Mouse (Mus musculus): ENCODE measurements at regions not wholly inside any gene's neighbourhood (a gene's known extent, or its start where the extent isn't known, plus 50 kb on each side); places are given as distances from the start of the nearest gene placed in this dataset.
A peak's percentile ranks its signal among the peaks of the same experiment; 100 is the strongest.

DNA sequence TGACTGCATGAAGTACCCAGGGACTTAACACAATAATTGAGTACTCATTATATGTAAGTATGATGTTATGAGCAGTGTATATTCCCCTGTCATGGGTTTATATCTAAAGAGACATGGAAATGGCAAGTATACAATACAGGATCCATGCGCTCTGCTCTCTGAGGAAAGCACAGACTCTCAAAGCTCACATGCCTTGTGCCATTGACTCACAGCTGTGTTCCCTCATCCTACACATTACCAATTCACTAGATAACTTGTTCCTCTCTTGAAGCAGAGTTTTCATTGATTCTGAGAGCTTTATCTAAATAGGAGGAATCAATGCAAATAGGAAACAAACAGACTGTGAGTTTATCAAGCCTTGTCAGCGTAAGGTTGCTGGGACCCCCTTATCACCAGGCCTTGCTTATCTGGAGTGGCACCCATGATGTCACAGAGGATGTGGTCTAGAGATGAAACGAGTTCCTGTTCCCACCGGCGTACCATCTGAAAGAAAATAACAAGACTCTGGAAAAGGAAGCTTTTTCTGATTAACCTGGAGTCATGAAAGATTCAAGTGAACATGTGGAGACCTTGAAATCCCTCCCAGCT lies 138.4 kb upstream of the Hapln1 start:
- no peaks in the 10 kb centered on the region for H3K4me1 ChIP-seq (replicated peaks; ENCODE audit: control insufficient read depth, insufficient read depth, low read length)
- no peaks in the 10 kb centered on the region for H3K9me3 ChIP-seq (ENCODE audit: control insufficient read depth, low read length)
- H3K36me3 ChIP-seq (ENCODE audit: control insufficient read depth, insufficient read depth, low read length): no peaks in the 10 kb centered on the region
- ATAC-seq (replicated peaks; ENCODE audit: low FRiP score): peak; percentile 82
- H3K27me3 ChIP-seq (replicated peaks; ENCODE audit: control insufficient read depth, insufficient read depth, low read length): no peaks in the 10 kb centered on the region
- WGBS: 18% methylated on average over 5 of the region's 5 CpGs
- no peak overlapping the region for H3K4me3 ChIP-seq (ENCODE audit: low read depth, low read length)
- no peak for DNase-seq (ENCODE audit: low spot score)
- no peak overlapping the region for H3K9ac ChIP-seq (ENCODE audit: low read depth, low read length)
- H3K4me2 ChIP-seq: no peak overlapping the region
- H3K27ac ChIP-seq (ENCODE audit: low read depth, low read length): no peak overlapping the region

DNA sequence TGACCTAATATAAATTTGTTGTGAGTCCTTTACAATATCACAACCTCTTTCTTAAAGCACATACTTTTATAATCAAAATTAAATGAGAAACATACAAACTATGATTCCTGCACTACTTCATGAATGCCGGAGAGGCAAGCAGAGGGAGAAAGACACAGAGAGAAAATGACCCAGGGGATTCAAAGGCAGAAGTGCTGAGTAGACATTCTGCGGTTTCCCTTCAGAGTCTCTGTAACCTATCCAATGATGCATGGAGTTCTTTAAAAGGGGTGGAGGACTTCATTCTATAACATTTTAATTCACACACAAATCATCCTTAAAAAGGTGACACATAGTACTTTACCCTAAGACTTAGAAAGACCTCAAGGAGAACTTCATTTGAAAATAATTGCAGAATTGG lies 129.1 kb upstream of the Hapln1 start:
- Histone ChIP-seq H3K4me2 (no peak overlapping the region), H3K27ac (ENCODE audit: low read depth, low read length) (no peak overlapping the region), H3K9me3 (ENCODE audit: control insufficient read depth, low read length) (no peaks in the 10 kb centered on the region), H3K4me3 (ENCODE audit: low read depth, low read length) (no peak overlapping the region), H3K4me1 (replicated peaks; ENCODE audit: control insufficient read depth, insufficient read depth, low read length) (no peaks in the 10 kb centered on the region), H3K9ac (ENCODE audit: low read depth, low read length) (no peak overlapping the region), H3K36me3 (ENCODE audit: control insufficient read depth, insufficient read depth, low read length) (no peaks in the 10 kb centered on the region), H3K27me3 (replicated peaks; ENCODE audit: control insufficient read depth, insufficient read depth, low read length) (no peaks in the 10 kb centered on the region)
- 79% methylated on average over 2 of the region's 2 CpGs for WGBS
- no peak for DNase-seq (ENCODE audit: low spot score)
- ATAC-seq (replicated peaks; ENCODE audit: low FRiP score): no peak

DNA sequence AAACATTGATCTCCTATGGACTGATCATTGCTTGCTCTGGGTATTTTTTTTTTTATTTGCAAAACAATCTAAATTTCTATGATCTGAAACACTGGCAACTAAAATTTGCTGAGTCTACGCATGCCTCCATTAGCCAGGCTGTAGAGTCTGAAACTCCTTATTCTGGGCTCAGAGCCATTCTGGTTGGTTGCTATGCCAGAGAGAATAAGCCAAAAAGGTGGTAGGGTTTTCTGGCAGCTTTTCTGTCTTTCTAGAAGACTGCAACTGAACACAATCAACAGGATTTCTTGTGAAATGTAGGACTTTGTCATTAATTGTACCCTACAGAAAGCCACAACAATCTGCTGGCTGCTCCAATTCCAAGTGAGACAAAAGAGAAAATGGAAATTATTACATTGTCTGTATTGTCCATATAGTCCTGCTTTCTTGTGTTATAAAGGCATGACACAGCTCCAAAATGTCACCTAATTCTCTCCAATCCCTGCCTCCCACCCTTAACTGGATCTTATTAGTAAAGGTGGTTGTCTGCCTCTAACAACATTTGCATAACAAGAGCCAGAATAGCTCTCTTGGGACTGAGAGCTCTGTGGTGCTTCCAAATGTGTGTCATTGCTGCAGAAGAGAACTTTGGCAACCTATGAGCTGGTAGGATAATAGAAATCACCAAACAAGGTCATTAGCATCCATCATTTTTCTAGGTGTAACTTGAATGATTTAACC lies 126.7 kb upstream of the Hapln1 start:
- WGBS: 91% methylated on average over 1 of the region's 1 CpGs
- Histone ChIP-seq H3K27ac (ENCODE audit: low read depth, low read length) (no peak overlapping the region), H3K4me2 (no peak overlapping the region), H3K9me3 (ENCODE audit: control insufficient read depth, low read length) (no peaks in the 10 kb centered on the region), H3K4me3 (ENCODE audit: low read depth, low read length) (no peak overlapping the region), H3K9ac (ENCODE audit: low read depth, low read length) (no peak overlapping the region), H3K4me1 (replicated peaks; ENCODE audit: control insufficient read depth, insufficient read depth, low read length) (no peaks in the 10 kb centered on the region), H3K27me3 (replicated peaks; ENCODE audit: control insufficient read depth, insufficient read depth, low read length) (no peaks in the 10 kb centered on the region), H3K36me3 (ENCODE audit: control insufficient read depth, insufficient read depth, low read length) (no peaks in the 10 kb centered on the region)
- ATAC-seq (replicated peaks; ENCODE audit: low FRiP score) (no peak), DNase-seq (ENCODE audit: low spot score) (no peak)

DNA sequence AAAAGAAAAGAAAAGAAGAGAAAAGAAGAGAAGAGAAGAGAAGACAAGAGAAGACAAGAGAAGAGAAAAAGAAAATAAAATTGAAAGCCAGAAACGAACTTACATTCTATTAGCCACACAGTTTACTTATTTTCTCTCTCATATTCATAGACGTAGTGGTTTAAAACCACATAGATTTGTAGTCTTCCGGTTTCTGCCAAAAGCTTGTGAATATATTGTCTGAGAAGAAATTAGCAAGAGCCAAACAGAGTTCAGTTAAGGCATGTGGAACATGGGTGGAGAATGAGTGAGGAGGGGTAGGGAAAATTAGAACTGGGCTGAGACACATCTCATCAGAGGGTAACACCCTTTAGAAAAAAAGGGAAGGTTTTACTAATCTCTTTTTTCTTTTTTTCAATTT lies 120.8 kb upstream of the Hapln1 start:
- H3K4me2 ChIP-seq: no peak overlapping the region
- ATAC-seq (replicated peaks; ENCODE audit: low FRiP score): no peak
- WGBS: 87% methylated on average over 3 of the region's 3 CpGs

DNA sequence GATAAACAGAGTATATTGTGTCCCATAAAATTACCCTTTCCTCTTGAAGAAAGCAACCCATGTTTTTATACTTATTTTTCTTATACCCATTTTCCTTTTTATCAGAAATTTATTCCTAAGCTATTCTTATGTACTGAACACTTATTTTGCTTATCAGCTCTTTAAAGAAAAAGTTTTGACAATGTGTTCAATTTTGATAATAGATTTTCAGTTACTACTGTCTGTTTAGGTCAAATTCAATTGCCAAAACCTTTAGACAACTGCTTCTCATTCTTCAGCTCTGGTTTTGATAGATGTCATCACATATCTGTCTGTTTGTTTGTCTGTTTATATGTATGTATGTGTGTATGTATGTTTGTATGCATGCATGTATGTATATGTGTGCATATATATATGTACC lies 117.8 kb upstream of the Hapln1 start:
- Histone ChIP-seq H3K36me3 (ENCODE audit: control insufficient read depth, insufficient read depth, low read length) (no peaks in the 10 kb centered on the region), H3K4me1 (replicated peaks; ENCODE audit: control insufficient read depth, insufficient read depth, low read length) (no peaks in the 10 kb centered on the region), H3K27ac (ENCODE audit: low read depth, low read length) (no peak overlapping the region), H3K9me3 (ENCODE audit: control insufficient read depth, low read length) (no peaks in the 10 kb centered on the region), H3K4me3 (ENCODE audit: low read depth, low read length) (no peak overlapping the region), H3K4me2 (no peak overlapping the region), H3K9ac (ENCODE audit: low read depth, low read length) (no peak overlapping the region), H3K27me3 (replicated peaks; ENCODE audit: control insufficient read depth, insufficient read depth, low read length) (no peaks in the 10 kb centered on the region)
- DNase-seq (ENCODE audit: low spot score): no peak
- ATAC-seq (replicated peaks; ENCODE audit: low FRiP score): no peak

More for the DNA sequence above, 120.8 kb upstream of the Hapln1 start:
- no peak overlapping the region for H3K27ac ChIP-seq (ENCODE audit: low read depth, low read length)
- H3K9me3 ChIP-seq (ENCODE audit: control insufficient read depth, low read length): no peaks in the 10 kb centered on the region
- no peak for DNase-seq (ENCODE audit: low spot score)
- H3K36me3 ChIP-seq (ENCODE audit: control insufficient read depth, insufficient read depth, low read length): no peaks in the 10 kb centered on the region
- H3K9ac ChIP-seq (ENCODE audit: low read depth, low read length): no peak overlapping the region
- H3K27me3 ChIP-seq (replicated peaks; ENCODE audit: control insufficient read depth, insufficient read depth, low read length): no peaks in the 10 kb centered on the region
- H3K4me1 ChIP-seq (replicated peaks; ENCODE audit: control insufficient read depth, insufficient read depth, low read length): no peaks in the 10 kb centered on the region
- H3K4me3 ChIP-seq (ENCODE audit: low read depth, low read length): no peak overlapping the region

DNA sequence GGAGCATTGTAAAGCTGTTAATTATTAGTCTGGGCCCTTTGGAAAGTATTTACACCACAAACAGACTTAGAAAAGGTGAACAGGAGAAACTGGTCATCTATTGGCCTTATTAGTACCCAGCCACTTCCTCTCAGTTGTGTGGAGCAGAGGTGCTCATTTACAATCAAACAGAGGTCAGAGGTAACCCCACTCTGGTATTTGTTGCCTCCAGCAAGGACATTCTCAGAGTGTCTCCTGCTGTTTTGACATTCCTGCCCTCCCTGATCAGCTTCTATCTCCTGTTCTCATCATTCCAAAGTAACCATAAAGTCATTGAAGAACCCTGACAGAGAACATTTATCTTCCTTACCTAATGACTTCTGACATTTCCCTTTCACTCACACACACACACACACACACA lies 116.1 kb upstream of the Hapln1 start:
- Histone ChIP-seq H3K4me1 (replicated peaks; ENCODE audit: control insufficient read depth, insufficient read depth, low read length) (no peaks in the 10 kb centered on the region), H3K9ac (ENCODE audit: low read depth, low read length) (no peak overlapping the region), H3K9me3 (ENCODE audit: control insufficient read depth, low read length) (no peaks in the 10 kb centered on the region), H3K27me3 (replicated peaks; ENCODE audit: control insufficient read depth, insufficient read depth, low read length) (no peaks in the 10 kb centered on the region), H3K27ac (ENCODE audit: low read depth, low read length) (no peak overlapping the region), H3K4me3 (ENCODE audit: low read depth, low read length) (no peak overlapping the region), H3K36me3 (ENCODE audit: control insufficient read depth, insufficient read depth, low read length) (no peaks in the 10 kb centered on the region), H3K4me2 (no peak overlapping the region)
- ATAC-seq (replicated peaks; ENCODE audit: low FRiP score): no peak
- DNase-seq (ENCODE audit: low spot score): no peak

DNA sequence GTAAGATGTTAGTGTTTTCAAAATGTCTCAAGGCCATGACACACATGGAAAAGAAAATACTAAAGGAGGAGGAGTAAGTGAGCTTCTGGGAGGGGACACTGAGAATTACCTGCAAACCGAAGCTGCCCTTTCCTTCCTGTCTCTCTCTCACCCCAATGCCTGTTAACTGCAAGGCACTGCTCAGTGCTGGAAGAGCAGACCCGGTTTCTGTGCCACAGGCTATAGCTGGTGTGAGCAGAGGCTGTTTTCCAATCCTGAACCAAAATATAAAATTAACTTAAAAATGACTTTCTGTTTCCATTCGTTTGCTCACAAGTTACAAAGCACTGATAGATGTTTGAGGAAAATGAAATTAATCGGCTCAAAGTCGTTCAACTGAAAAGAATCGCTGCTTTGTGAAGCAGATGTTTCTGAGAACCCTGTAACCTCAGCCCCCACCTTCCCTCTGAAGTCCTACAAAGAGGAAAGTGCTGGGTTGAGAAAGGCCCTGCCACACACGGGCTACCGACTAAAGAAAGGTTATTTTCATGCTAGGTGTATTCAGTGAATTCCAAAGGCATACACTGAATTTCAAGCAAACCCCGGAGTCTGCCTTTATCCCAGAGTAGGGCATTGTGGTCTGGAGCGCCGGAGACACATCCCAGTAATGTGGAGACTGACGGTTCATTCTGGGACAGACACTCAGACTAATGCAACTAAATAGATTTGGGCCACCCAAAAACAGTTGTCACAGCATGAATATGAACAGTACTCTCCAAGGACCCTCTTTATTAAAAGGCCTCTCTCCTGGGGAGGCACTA lies 111.1 kb upstream of the Hapln1 start:
- no peaks in the 10 kb centered on the region for H3K27me3 ChIP-seq (replicated peaks; ENCODE audit: control insufficient read depth, insufficient read depth, low read length)
- WGBS: 66% methylated on average over 12 of the region's 12 CpGs
- DNase-seq (ENCODE audit: low spot score) (no peak), ATAC-seq (replicated peaks; ENCODE audit: low FRiP score) (no peak)
- no peaks in the 10 kb centered on the region for H3K36me3 ChIP-seq (ENCODE audit: control insufficient read depth, insufficient read depth, low read length)
- no peak overlapping the region for H3K4me3 ChIP-seq (ENCODE audit: low read depth, low read length)
- H3K4me1 ChIP-seq (replicated peaks; ENCODE audit: control insufficient read depth, insufficient read depth, low read length): no peaks in the 10 kb centered on the region
- no peak overlapping the region for H3K9ac ChIP-seq (ENCODE audit: low read depth, low read length)
- H3K27ac ChIP-seq (ENCODE audit: low read depth, low read length): no peak overlapping the region
- H3K4me2 ChIP-seq: no peak overlapping the region
- H3K9me3 ChIP-seq (ENCODE audit: control insufficient read depth, low read length): no peaks in the 10 kb centered on the region

DNA sequence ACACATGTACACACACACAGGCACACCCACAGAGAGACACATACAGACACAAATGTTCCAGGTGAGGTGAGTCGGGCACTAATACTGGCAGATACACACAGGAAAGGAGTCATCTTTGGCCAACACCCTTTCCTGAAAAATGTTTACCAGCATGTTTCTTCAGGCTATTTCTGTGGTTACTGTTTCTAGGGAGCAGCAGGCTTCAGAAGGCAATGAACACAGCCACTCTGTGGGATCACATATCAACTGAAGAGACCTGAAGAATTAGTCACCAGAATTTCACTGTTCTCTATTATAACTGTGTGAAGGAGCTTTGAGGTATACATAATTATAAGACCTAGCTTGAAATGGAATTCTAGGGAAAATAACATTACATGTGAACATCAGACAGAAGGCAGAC lies 94.7 kb upstream of the Hapln1 start:
- 97% methylated on average over 1 of the region's 1 CpGs for WGBS
- no peak for DNase-seq (ENCODE audit: low spot score)
- Histone ChIP-seq H3K9ac (ENCODE audit: low read depth, low read length) (no peak overlapping the region), H3K27ac (ENCODE audit: low read depth, low read length) (no peak overlapping the region), H3K4me2 (no peak overlapping the region), H3K27me3 (replicated peaks; ENCODE audit: control insufficient read depth, insufficient read depth, low read length) (no peaks in the 10 kb centered on the region), H3K36me3 (ENCODE audit: control insufficient read depth, insufficient read depth, low read length) (no peaks in the 10 kb centered on the region), H3K4me1 (replicated peaks; ENCODE audit: control insufficient read depth, insufficient read depth, low read length) (no peaks in the 10 kb centered on the region), H3K9me3 (ENCODE audit: control insufficient read depth, low read length) (no peaks in the 10 kb centered on the region), H3K4me3 (ENCODE audit: low read depth, low read length) (no peak overlapping the region)
- ATAC-seq (replicated peaks; ENCODE audit: low FRiP score): no peak

DNA sequence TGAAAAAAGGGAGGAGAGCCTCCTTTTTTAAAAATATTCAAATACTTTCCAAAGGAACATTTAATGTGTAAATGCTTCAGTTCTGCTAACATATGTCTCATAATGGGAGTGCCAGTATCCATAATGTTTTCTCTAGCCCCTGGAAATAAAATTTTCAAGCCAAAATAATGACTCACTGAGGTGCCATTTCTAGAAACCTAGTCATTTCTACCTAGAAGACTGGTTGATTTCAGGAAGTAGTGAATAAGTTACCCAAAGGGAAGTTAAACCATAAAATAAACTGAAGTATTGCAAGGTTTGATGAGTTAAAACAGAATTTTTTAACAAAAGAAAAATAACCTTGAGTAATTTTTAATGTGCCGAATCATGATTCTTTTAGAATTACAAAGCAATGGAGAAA lies 85.8 kb upstream of the Hapln1 start:
- H3K9ac ChIP-seq (ENCODE audit: low read depth, low read length): no peak overlapping the region
- H3K4me1 ChIP-seq (replicated peaks; ENCODE audit: control insufficient read depth, insufficient read depth, low read length): no peaks in the 10 kb centered on the region
- no peaks in the 10 kb centered on the region for H3K27me3 ChIP-seq (replicated peaks; ENCODE audit: control insufficient read depth, insufficient read depth, low read length)
- 86% methylated on average over 1 of the region's 1 CpGs for WGBS
- no peaks in the 10 kb centered on the region for H3K9me3 ChIP-seq (ENCODE audit: control insufficient read depth, low read length)
- no peak overlapping the region for H3K4me3 ChIP-seq (ENCODE audit: low read depth, low read length)
- ATAC-seq (replicated peaks; ENCODE audit: low FRiP score) (no peak), DNase-seq (ENCODE audit: low spot score) (no peak)
- H3K27ac ChIP-seq (ENCODE audit: low read depth, low read length): no peak overlapping the region
- no peaks in the 10 kb centered on the region for H3K36me3 ChIP-seq (ENCODE audit: control insufficient read depth, insufficient read depth, low read length)
- H3K4me2 ChIP-seq: no peak overlapping the region
